Mouse (Mus musculus) gastrocnemius, adult 2 months (tissue): ENCODE results near the gene Rnf135. TPM values are rescaled to one million over a fixed set of nuclear protein-coding genes. Genes with fewer than 3 reads are reported as not detected.
A peak's percentile ranks its signal among the peaks of the same experiment; 100 is the strongest.

Source experiments
- DNase-seq: peaks from one replicate; pipeline ENCODE4 v3.0.0; 2022
- H3K27ac ChIP-seq: fragments of 200-600 bp; 2 replicates; pipeline ENCODE4 v1.8.1; 2022; ENCODE audit warnings: mild to moderate bottlenecking
- H3K4me3 ChIP-seq: fragments of 200-600 bp; 2 replicates; pipeline ENCODE4 v1.8.1; 2022; ENCODE audit warnings: mild to moderate bottlenecking, moderate library complexity
- CTCF ChIP-seq: fragments of 200-600 bp; IDR thresholded peaks from 2 replicates; pipeline ENCODE4 v1.8.1; 2022; ENCODE audit warnings: antibody characterized with exemption, mild to moderate bottlenecking, moderate library complexity
- intact Hi-C: fragments of 180-260 bp; cut with DNase I; formaldehyde crosslinking; loops from one replicate; pipeline ENCODE4 v1.15.1; 2025
- total RNA-seq, 2 experiments: library from RNA; stranded (reverse); gene quantifications; 2 replicates each; pipeline ENCODE4 v1.2.3; 2021

Rnf135 gene
- total RNA-seq, 2 experiments from 2014 or later, result 2.2 to 2.4 TPM

DNA sequence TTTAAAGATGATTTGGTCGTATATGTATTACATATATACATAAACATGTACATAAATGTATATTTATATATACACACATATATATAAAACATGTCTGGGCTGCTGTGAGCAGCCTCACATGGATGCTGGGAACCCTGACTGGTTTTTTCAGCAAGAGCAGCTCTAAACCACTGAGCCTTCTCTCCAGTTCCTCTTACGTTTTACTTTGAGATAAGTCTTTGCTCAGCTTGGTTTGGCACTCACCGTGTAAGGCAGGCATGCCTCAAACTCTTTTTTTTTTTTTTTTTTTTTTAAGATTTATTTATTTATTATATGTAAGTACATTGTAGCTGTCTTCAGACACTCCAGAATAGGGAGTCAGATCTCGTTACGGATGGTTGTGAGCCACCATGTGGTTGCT, 33.1 kb upstream of the Rnf135 start:
- TF ChIP-seq CTCF, result no peak
- DNase-seq, result no peak
- H3K4me3 ChIP-seq, result no peak overlapping the region
- H3K27ac ChIP-seq, result no peak overlapping the region
- intact Hi-C loops, result no loop called here

DNA sequence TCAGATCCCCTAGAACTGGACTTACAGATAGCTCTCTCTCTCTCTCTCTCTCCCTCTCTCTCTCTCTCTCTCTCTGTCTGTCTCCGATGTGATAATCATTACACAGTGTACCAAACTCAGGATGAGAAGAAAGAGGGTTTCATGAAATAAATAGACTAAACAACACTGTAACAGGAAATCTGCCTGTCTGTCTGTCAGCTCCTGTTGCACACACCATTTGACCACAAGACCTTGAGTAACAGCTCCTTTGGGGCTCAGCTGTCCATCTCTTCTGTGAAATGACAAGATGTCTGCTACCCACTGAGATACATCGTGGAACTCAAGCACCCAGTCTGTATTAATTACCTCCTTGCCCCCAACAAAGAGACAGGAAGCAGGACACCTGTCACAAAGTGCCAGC, 32.1 kb upstream of the Rnf135 start:
- TF ChIP-seq CTCF, result no peak
- intact Hi-C loops, result no loop called here
- DNase-seq, result no peak
- peak overlapping the region; percentile 51 for H3K27ac ChIP-seq
- H3K4me3 ChIP-seq, result no peak overlapping the region

DNA sequence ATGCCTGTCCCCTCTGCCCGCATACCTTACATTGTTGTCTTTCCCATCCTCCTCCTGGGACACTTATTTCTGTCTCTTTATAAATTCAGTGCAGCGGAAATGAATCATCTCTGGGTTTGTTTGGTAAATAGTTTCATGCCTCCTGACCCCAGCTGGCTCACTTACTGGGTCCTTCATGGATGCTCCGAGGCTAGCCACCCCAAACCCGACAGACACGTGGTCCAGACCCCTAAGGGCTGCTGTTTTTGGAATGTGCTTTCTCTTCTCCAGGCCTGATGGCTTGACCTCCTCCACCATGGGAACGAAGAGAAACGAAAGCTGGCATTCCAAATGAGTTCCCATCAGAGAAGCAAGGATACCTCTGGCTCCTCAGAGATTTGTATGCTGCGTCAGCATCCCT, 31.3 kb upstream of the Rnf135 start:
- no peak for TF ChIP-seq CTCF
- H3K27ac ChIP-seq, result peak overlapping the region; percentile 85; the same call in 1 of the 2 replicates
- intact Hi-C loops, result no loop called here
- H3K4me3 ChIP-seq, result no peak overlapping the region
- no peak for DNase-seq

DNA sequence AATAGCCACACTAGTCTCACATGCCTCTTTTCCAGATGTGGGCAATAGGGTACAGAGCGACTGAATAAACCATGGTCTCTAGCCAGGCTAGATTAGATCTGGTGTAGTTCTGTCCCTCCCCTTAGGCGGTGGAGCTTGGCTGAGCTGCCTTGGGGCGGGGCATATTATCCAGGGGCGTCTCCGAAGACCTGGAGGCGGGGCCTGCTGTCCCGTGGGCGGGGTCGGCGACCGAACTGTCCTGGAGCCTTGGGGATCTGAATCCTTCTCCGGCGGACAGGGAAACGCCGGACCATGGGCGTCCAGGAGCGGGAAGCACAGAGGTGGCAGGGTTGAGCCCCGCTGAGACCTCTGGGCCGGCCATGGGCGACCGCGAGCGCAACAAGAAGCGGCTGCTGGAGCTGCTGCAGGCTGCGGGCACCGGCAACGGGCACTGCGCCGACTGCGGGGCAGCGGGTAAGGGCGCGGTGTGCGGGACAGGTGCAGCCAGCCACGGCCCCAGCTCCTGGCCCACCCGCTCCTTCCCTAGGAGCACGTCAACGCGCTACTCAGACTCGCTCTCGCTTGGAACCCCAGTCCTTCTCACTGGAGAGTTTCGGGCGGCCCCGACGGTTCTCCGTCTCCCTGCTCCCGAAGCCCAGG, 29.7 kb upstream of the Rnf135 start, which contains the start of gene Adap2:
Gene Adap2 (plus strand): TSS at position 249 of the 639 bp plus-strand sequence.
- Histone ChIP-seq H3K4me3 (peak within 1 kb of the TSS; percentile 74), H3K27ac (peak within 1 kb of the TSS; percentile 85)
- intact Hi-C loops, result no loop called here
- TF ChIP-seq CTCF, result no peak
- DNase-seq, result peak; percentile 94

DNA sequence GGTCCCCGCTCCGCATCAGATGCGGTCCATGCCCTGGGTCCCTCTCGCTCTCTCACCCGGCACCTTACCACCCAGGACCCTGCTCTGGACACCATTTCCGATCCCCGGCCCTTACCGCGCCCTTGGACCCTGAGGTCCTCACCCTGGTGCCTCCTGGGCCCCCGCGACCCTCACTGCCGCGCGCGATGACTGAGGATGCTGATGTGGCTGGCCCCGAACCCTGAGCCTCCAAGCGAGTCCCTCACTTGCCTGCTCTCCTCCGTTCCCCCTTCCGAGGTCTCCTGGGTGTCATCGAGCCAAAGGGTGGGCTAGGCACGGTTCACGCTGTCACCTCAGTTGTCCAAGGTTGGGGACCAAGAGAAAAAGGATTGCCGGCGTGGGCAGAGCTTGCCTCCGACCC, 29.1 kb upstream of the Rnf135 start:
- DNase-seq, result no peak
- Histone ChIP-seq H3K4me3 (peak overlapping the region; percentile 74), H3K27ac (peak overlapping the region; percentile 85)
- no peak for TF ChIP-seq CTCF
- intact Hi-C loops, result no loop called here

DNA sequence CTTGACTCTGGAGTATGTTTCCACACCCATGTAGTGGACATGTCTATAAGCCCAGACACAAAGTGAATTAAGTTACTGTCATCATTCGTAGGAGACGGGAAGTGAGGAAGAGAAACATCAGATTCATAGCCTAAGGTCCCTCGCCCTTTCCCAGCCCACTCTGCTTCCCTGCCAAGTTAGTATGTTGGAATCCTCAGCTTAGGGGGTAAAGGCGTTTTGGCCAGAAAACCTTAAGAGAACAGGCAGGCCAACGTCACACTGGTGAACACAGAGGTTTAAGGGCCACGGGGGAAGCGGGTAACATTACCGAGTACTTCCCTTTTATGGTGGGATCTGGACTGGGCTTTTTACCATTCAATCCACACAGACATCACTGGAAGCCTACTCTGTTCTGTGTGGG, 28.1 kb upstream of the Rnf135 start:
- no peak for TF ChIP-seq CTCF
- Histone ChIP-seq H3K4me3 (peak overlapping the region; percentile 74), H3K27ac (peak overlapping the region; percentile 64)
- intact Hi-C loops, result no loop called here
- no peak for DNase-seq

DNA sequence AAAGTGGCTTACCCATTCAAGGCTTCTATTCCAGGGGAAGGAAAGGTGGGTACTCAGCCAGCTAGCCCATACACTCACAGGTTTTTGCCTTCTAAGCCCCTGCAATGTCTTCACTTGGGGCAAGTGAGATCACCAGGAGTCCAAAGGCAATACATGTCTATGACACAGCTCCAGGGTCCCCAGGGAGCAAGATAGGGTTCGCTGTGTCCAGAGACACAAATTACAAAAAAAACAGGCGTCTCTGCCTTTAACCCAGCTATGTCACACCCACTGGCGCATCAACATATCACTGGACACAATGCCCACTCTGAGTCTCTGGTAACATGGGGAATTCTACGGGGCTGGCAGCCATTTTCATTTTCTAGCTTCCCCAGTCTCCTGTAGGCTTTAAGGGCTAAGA, 27.7 kb upstream of the Rnf135 start:
- DNase-seq, result no peak
- H3K4me3 ChIP-seq, result peak overlapping the region; percentile 74
- intact Hi-C loops, result no loop called here
- no peak for TF ChIP-seq CTCF
- H3K27ac ChIP-seq, result peak overlapping the region; percentile 64

DNA sequence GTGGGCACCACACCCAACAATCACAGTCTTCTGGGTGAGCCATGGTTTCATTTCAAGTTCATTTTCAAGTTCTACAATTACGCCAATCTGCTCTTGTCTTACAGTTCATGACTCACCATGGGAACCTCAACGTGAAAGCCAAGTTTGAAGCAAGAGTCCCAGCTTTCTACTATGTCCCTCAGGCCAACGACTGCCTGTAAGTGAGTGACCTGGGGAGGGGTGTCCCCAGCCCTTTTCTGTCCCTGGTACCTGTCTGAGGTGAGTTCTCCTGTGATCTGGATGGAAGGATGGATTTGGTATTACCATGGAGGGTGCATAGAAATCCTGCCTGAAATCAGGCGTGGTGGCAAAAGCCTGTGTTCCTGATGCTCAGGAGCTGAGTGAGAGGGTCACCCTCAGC, 26.8 kb upstream of the Rnf135 start:
- Histone ChIP-seq H3K4me3 (peak overlapping the region; percentile 74), H3K27ac (peak overlapping the region; percentile 40)
- no peak for DNase-seq
- TF ChIP-seq CTCF, result no peak
- intact Hi-C loops, result no loop called here

DNA sequence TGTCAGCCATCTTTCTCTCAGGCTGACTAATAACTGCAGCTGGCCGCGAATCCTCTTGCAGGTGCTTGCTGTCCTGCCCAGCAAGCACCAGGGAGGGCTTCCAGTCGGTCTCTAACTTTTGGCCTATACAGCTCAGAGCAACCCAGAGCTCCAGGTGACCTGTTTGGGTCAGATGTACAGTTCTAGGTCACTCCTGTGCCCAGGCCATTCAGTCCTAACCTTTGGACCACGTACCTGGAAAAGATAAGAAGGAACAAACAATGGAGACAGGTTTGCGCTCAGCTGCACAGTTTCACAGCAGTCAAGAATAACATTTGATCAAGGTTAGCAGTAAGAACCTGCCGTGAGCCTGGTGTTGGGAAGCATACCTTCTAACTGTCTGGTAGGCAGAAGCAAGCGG, 24.6 kb upstream of the Rnf135 start:
- no peak overlapping the region for H3K4me3 ChIP-seq
- no peak for TF ChIP-seq CTCF
- H3K27ac ChIP-seq, result no peak overlapping the region
- DNase-seq, result no peak
- intact Hi-C loops, result no loop called here

DNA sequence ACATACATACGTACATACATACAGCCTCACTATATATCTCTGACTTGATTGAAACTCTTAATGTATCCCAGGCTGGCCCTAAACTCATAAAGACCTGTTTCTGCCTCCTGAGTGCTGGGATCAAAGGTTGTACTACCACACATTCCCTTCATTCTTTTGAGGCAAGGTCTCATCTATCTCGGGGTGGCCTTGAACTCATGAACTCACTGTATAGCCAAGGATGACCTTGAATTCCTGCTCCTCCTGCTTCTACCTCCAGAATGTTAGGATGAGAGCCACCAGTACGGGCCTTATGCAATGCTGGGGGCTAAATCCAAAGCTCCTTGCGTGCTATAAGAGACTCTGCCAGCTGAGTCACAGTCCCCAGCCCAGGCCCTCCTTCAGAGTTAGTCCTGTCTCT, 22.6 kb upstream of the Rnf135 start:
- no peak for TF ChIP-seq CTCF
- Histone ChIP-seq H3K4me3 (no peak overlapping the region), H3K27ac (no peak overlapping the region)
- no peak for DNase-seq
- intact Hi-C loops, result no loop called here

DNA sequence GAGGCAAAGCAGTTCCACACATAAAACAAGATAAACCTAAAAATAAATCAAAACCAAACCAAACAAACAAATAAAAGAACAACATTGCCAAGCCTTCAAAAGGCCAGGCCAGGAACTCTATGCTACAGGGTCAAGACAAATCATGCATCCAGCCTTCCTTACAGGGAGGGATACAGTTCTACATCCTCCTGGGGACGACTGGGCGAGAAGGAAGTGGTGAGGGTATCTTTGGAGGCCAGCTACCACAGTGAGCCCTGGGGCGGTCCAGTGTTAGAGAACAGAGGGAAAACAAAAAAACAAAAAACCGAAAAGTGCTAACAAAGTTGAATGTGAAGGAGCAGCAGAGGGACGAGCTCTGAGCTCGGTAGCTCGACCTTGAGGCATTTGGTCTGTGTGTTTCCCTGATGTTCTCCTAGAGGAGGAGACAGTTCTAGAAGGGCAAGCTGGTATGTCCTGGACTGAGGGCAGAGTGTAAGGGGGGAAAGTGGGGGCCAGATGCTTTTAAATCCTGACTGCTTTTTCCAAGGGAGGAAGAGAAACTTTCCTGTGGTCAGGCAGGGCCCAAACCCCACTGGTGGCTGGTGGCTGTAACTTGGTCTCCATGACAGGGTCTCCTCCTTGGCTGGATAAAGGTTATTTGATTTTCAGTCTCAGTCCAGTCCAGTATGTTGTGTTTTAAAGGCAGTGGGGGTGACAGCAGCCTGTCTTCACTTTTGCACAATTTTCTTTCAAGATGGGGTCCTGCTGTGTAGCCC, 20.1 kb upstream of the Rnf135 start:
- no peak overlapping the region for H3K27ac ChIP-seq
- no peak for DNase-seq
- no peak for TF ChIP-seq CTCF
- intact Hi-C loops, result no loop called here
- H3K4me3 ChIP-seq, result no peak overlapping the region

DNA sequence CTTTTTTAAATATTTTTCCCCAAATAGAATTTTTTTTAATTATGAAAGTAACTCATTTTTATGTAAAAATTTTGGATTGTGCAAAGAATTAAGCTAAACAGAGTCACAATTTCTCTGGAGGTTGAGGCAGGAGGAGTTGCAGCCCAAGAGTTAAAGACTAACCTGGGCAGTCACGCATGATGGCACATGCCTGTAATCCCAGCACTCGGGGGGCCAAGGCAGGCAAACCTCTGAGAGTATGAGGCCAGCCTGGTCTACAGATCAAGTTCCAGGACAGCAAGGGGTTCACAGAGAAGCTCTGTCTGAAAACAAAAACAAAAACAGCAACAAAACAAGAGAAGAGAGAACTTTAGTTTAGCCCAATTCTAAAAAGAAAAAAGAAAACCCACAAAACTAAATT, 19.4 kb upstream of the Rnf135 start:
- Histone ChIP-seq H3K4me3 (no peak overlapping the region), H3K27ac (no peak overlapping the region)
- DNase-seq, result no peak
- TF ChIP-seq CTCF, result no peak
- intact Hi-C loops, result no loop called here

DNA sequence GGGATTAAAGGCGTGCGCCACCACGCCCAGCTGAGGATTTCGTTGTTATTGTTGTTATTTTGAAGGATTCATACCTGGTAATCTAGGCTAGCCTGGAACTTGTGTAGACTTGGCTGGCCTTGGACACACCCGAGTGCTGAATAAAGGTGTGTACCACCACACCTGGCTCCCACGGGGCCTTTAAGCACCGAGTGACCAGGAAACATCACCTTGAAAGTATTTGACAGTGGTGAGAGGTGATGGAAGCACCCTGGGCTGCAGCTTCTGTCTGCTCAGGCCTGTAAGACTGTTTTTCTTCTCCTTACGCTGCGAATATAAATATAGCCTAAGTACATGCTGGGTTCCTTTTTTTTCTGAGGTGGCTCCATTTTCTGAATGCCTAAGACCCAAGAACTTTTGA, 15.5 kb upstream of the Rnf135 start:
- TF ChIP-seq CTCF, result no peak
- Histone ChIP-seq H3K4me3 (no peak overlapping the region), H3K27ac (no peak overlapping the region)
- intact Hi-C loops, result no loop called here
- no peak for DNase-seq
